ENCODE assay signal across 15 mouse cellular contexts in genomic region chr12:32911569-32911968, GRCm38 (mm10). TPM values are rescaled to one million over a fixed set of nuclear protein-coding genes. Genes with fewer than 3 reads are reported as not detected.
DNase-seq lines count a peak whose midpoint lies in the region; ATAC-seq lines count a peak whose summit lies in the region.
"Had no signal": no experiment of that assay in that cellular context is flagged by ENCODE, and none has a peak within 500 bp of the region (broad histone marks: within the 10 kb centered on the region; RNA-seq: fewer than 3 reads in every experiment).

No protein-coding gene starts in this region.

- H3K36me3 ChIP-seq in forebrain, embryonic 11.5 days (ENCODE audit: control insufficient read depth, insufficient read depth, low read length), result no peaks in the 10 kb centered on the region
- H3K36me3 ChIP-seq in forebrain, embryonic 14.5 days (ENCODE audit: control insufficient read depth, insufficient read depth, low read length), result no peaks in the 10 kb centered on the region
- no peaks in the 10 kb centered on the region for H3K36me3 ChIP-seq in heart, embryonic 10.5 days
- H3K36me3 ChIP-seq: embryonic facial prominence, embryonic 12.5 days; embryonic facial prominence, embryonic 15.5 days; forebrain, embryonic 12.5 days; heart, embryonic 13.5 days; hindbrain, embryonic 10.5 days; hindbrain, embryonic 13.5 days had no signal

- no peak overlapping the region for H3K4me3 ChIP-seq in forebrain, embryonic 11.5 days (ENCODE audit: low read depth, low read length)
- H3K4me3 ChIP-seq in forebrain, embryonic 14.5 days (ENCODE audit: low read depth, low read length), result no peak overlapping the region
- H3K4me3 ChIP-seq in heart, embryonic 10.5 days, result no peak overlapping the region
- H3K4me3 ChIP-seq: embryonic facial prominence, embryonic 12.5 days; embryonic facial prominence, embryonic 15.5 days; forebrain, embryonic 12.5 days; heart, embryonic 13.5 days had no signal

- no peak overlapping the region for H3K9ac ChIP-seq in forebrain, embryonic 11.5 days (ENCODE audit: low read length)
- H3K9ac ChIP-seq in forebrain, embryonic 14.5 days (ENCODE audit: low read length), result no peak overlapping the region
- H3K9ac ChIP-seq: embryonic facial prominence, embryonic 12.5 days; embryonic facial prominence, embryonic 15.5 days; forebrain, embryonic 12.5 days; heart, embryonic 13.5 days; hindbrain, embryonic 13.5 days had no signal

- H3K4me2 ChIP-seq in forebrain, embryonic 11.5 days (ENCODE audit: low read depth, low read length, severe bottlenecking), result no peak overlapping the region
- no peak overlapping the region for H3K4me2 ChIP-seq in forebrain, embryonic 14.5 days (ENCODE audit: low read length)

- no peaks in the 10 kb centered on the region for H3K9me3 ChIP-seq in forebrain, embryonic 11.5 days (ENCODE audit: control insufficient read depth, low read length)
- no peaks in the 10 kb centered on the region for H3K9me3 ChIP-seq in forebrain, embryonic 14.5 days (replicated peaks; ENCODE audit: control insufficient read depth, low read length)
- H3K9me3 ChIP-seq in heart, embryonic 10.5 days, result no peaks in the 10 kb centered on the region
- H3K9me3 ChIP-seq: embryonic facial prominence, embryonic 12.5 days; embryonic facial prominence, embryonic 15.5 days; forebrain, embryonic 12.5 days; heart, embryonic 13.5 days; hindbrain, embryonic 10.5 days; hindbrain, embryonic 13.5 days had no signal

- no peak overlapping the region for H3K27ac ChIP-seq in forebrain, embryonic 11.5 days (ENCODE audit: low read depth, low read length)
- no peak overlapping the region for H3K27ac ChIP-seq in forebrain, embryonic 14.5 days (ENCODE audit: low read depth, low read length)
- 0 out of 2 replicates have a peak overlapping the region, but pooled peaks have one; percentile 10 for H3K27ac ChIP-seq in heart, embryonic 10.5 days
- H3K27ac ChIP-seq: embryonic facial prominence, embryonic 12.5 days; embryonic facial prominence, embryonic 15.5 days; forebrain, embryonic 12.5 days; heart, embryonic 13.5 days; hindbrain, embryonic 10.5 days; hindbrain, embryonic 13.5 days had no signal

- no peak for DNase-seq in forebrain, embryonic 11.5 days (ENCODE audit: low spot score)
- DNase-seq in forebrain, embryonic 14.5 days (ENCODE audit: low spot score), result no peak
- no peak for DNase-seq in heart, embryonic 10.5 days (ENCODE audit: low spot score)
- no peak for DNase-seq in heart, postnatal 4 days
- DNase-seq in brain, adult 2 months (ENCODE audit: low read depth, low spot score), result peak; percentile 15
- no peak for DNase-seq in ovary, postnatal 10 days (ENCODE audit: low spot score)
- DNase-seq: gastrocnemius, postnatal 25 days; kidney, adult 18-20 months had no signal

- H3K27me3 ChIP-seq in forebrain, embryonic 11.5 days (ENCODE audit: control insufficient read depth, insufficient read depth, low read length), result no peaks in the 10 kb centered on the region
- H3K27me3 ChIP-seq in forebrain, embryonic 14.5 days (replicated peaks; ENCODE audit: control insufficient read depth, insufficient read depth, low read length), result no peaks in the 10 kb centered on the region
- H3K27me3 ChIP-seq in heart, embryonic 10.5 days (ENCODE audit: insufficient read depth, poor library complexity, severe bottlenecking), result no peaks in the 10 kb centered on the region
- H3K27me3 ChIP-seq: embryonic facial prominence, embryonic 12.5 days; hindbrain, embryonic 13.5 days had no signal

- ATAC-seq in forebrain, embryonic 11.5 days (replicated peaks; ENCODE audit: low FRiP score), result 0 out of 2 replicates have a peak, but pooled peaks have one; percentile 25
- ATAC-seq in forebrain, embryonic 14.5 days, result no peak
- ATAC-seq: intestine, embryonic 16.5 days had no signal

- peaks cover 5% of the 10 kb centered on the region; the same call in 1 of the 2 replicates for H3K4me1 ChIP-seq in forebrain, embryonic 11.5 days (replicated peaks; ENCODE audit: control insufficient read depth, insufficient read depth, low read length)
- H3K4me1 ChIP-seq in forebrain, embryonic 14.5 days (ENCODE audit: control insufficient read depth, insufficient read depth, low read length), result peaks cover 4% of the 10 kb centered on the region; the same call in 1 of the 2 replicates
- H3K4me1 ChIP-seq in heart, embryonic 10.5 days, result peaks cover 6% of the 10 kb centered on the region

- WGBS in forebrain, embryonic 11.5 days, result 18% methylated on average over 4 of the region's 4 CpGs
- 21% methylated on average over 4 of the region's 4 CpGs for WGBS in forebrain, embryonic 14.5 days
- 24% methylated on average over 4 of the region's 4 CpGs for WGBS in heart, embryonic 10.5 days

RNA-seq across cellular contexts. Expression of gene Sypl, which starts 42.1 kb away (rescaled TPM):
- 49.4 and 53.3 TPM in 2 replicates for polyA plus RNA-seq in forebrain, embryonic 11.5 days (2014; fragmentation: Nextera tagmentation; extraction: Ambion mirVana)
- 41.7 and 47.2 TPM in 2 replicates for polyA plus RNA-seq in forebrain, embryonic 14.5 days (2014; fragmentation: Nextera tagmentation; extraction: Ambion mirVana)
- 80.8 and 91.5 TPM in 2 replicates for polyA plus RNA-seq in heart, embryonic 10.5 days (2016; fragmentation: Nextera tagmentation; extraction: Ambion mirVana)
- total RNA-seq in heart, postnatal 4 days (2021), result 10 to 100 TPM; 83.3 to 87.0 TPM
